Mouse (Mus musculus) erythroblast, adult 5-6 weeks (primary cell): ENCODE results near the gene Fstl4. TPM values are rescaled to one million over a fixed set of nuclear protein-coding genes. Genes with fewer than 3 reads are reported as not detected.
A peak's percentile ranks its signal among the peaks of the same experiment; 100 is the strongest.

Experiments
- ATAC-seq: replicated peaks from 2 replicates; pipeline ENCODE4 v1.8.0; 2016; ENCODE audit warnings: moderate number of reproducible peaks, mild to moderate bottlenecking, moderate TSS enrichment, inconsistent platforms; ENCODE audit not compliant: poor library complexity, low FRiP score, severe bottlenecking
- total RNA-seq, 2 experiments: library from RNA; stranded (forward) in 1 of 2; stranded (reverse) in 1 of 2; fragments of 150-400 nt in 1 of 2; fragments of 200-764, 138-1000 nt in 1 of 2; gene quantifications; 2 replicates each; pipeline versions ENCODE4 v1.2.3 to v1.2.4; 2015 to 2017; ENCODE audit warnings: low replicate concordance in 2 of 2

The Fstl4 gene
- total RNA-seq, 2 experiments from 2014 or later: not detected

- no peak for ATAC-seq
Observed at GRCm38 (mm10) chr11:53009597-53009996, 245.2 kb downstream of the Fstl4 start.

GRCm38 (mm10) chr11:53011996-53012505 is 247.6 kb downstream of the Fstl4 start:
- no peak for ATAC-seq

- ATAC-seq: no peak
Observed at GRCm38 (mm10) chr11:53013906-53014305, 249.5 kb downstream of the Fstl4 start.

- no peak for ATAC-seq
Observed at GRCm38 (mm10) chr11:53016358-53017021, 252.1 kb downstream of the Fstl4 start.

- ATAC-seq: no peak
Observed at GRCm38 (mm10) chr11:53019509-53019908, 255.1 kb downstream of the Fstl4 start.

- ATAC-seq: no peak
Observed at GRCm38 (mm10) chr11:53024403-53024802, 260.0 kb downstream of the Fstl4 start.

- ATAC-seq: no peak
Observed at GRCm38 (mm10) chr11:53025686-53026085, 261.3 kb downstream of the Fstl4 start.

GRCm38 (mm10) chr11:53028421-53029168 is 264.2 kb downstream of the Fstl4 start:
- no peak for ATAC-seq

GRCm38 (mm10) chr11:53031777-53032176 is 267.3 kb downstream of the Fstl4 start:
- ATAC-seq: 0 out of 2 replicates have a peak, but pooled peaks have one; percentile 30

- ATAC-seq: peak; percentile 70; the same call in 1 of the 2 replicates
Observed at GRCm38 (mm10) chr11:53032336-53032735, 267.9 kb downstream of the Fstl4 start.

- no peak for ATAC-seq
Observed at GRCm38 (mm10) chr11:53035414-53035813, 271.0 kb downstream of the Fstl4 start.

GRCm38 (mm10) chr11:53046850-53047249 is 282.4 kb downstream of the Fstl4 start:
- ATAC-seq: no peak

- no peak for ATAC-seq
Observed at GRCm38 (mm10) chr11:53054151-53054550, 289.7 kb downstream of the Fstl4 start.

- ATAC-seq: no peak
Observed at GRCm38 (mm10) chr11:53055896-53056295, 291.5 kb downstream of the Fstl4 start.

- no peak for ATAC-seq
Observed at GRCm38 (mm10) chr11:53056781-53057180, 292.3 kb downstream of the Fstl4 start.

- ATAC-seq: no peak
Observed at GRCm38 (mm10) chr11:53057821-53058553, 293.6 kb downstream of the Fstl4 start.

- ATAC-seq: no peak
Observed at GRCm38 (mm10) chr11:53058557-53058956, 294.1 kb downstream of the Fstl4 start.

- no peak for ATAC-seq
Observed at GRCm38 (mm10) chr11:53067699-53068478, 303.5 kb downstream of the Fstl4 start.

- ATAC-seq: no peak
Observed at GRCm38 (mm10) chr11:53068479-53069065, 304.1 kb downstream of the Fstl4 start.
